Mouse (Mus musculus): ENCODE data around the gene Stac2. TPM values are rescaled to one million over a fixed set of nuclear protein-coding genes. Genes with fewer than 3 reads are reported as not detected.

Gene Stac2
- polyA plus RNA-seq, 1 experiment from 2014 or later, result 1.5 TPM

DNA sequence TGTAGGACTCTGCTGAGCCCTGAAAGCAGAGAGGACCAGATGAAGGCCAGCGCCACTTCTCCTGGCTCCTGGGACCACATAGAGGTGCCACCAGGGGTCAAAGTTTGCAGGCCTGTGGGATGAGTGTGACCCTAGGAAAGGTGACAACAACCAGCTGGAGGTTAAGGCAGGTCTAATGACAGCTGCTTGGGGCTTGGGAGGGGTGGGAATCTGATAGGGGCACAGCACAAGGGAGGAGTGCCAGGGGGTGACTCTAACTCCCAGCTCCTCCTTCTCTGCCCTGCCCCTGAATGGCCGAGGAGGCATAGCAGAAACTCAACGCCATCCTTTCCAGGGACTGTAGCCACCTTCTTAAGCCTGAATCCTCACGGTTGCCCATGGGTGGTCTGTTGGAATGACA lies 36.4 kb downstream of the Stac2 start:
- H3K27ac ChIP-seq, result no peak overlapping the region
- WGBS, result 78% methylated on average over 4 of the region's 4 CpGs
- H3K27me3 ChIP-seq (ENCODE audit: insufficient read depth, poor library complexity, severe bottlenecking), result peaks cover 32% of the 10 kb centered on the region
- no peak overlapping the region for H3K4me3 ChIP-seq
- peaks cover 49% of the 10 kb centered on the region for H3K36me3 ChIP-seq
- H3K9me3 ChIP-seq, result no peaks in the 10 kb centered on the region
- H3K4me1 ChIP-seq (replicated peaks), result peaks cover 47% of the 10 kb centered on the region
- DNase-seq (ENCODE audit: low spot score), result no peak

DNA sequence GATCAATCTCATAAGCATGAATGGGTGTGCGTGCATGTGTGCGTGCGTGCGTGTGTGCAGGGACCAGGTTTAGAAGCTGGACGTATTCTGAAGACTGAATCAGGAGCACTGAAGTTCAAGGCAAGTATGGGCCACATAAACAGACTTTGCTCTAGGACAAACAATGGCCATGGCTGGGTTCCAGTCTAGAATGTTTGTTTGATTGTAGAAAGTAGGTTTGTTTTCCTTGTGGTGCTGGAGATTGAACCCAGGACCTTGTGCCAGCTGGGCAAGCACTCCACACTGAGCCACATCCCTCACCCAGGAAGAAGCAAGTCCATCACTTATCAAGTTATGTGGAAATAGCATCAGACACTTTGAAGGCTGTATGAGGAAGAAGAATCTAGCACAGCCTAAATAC lies 37.1 kb downstream of the Stac2 start:
- 95% methylated on average over 5 of the region's 5 CpGs for WGBS
- no peak overlapping the region for H3K4me3 ChIP-seq
- peaks cover 56% of the 10 kb centered on the region for H3K36me3 ChIP-seq
- peaks cover 29% of the 10 kb centered on the region for H3K27me3 ChIP-seq (ENCODE audit: insufficient read depth, poor library complexity, severe bottlenecking)
- no peak for DNase-seq (ENCODE audit: low spot score)
- no peaks in the 10 kb centered on the region for H3K9me3 ChIP-seq
- no peak overlapping the region for H3K27ac ChIP-seq
- peaks cover 43% of the 10 kb centered on the region for H3K4me1 ChIP-seq (replicated peaks)

DNA sequence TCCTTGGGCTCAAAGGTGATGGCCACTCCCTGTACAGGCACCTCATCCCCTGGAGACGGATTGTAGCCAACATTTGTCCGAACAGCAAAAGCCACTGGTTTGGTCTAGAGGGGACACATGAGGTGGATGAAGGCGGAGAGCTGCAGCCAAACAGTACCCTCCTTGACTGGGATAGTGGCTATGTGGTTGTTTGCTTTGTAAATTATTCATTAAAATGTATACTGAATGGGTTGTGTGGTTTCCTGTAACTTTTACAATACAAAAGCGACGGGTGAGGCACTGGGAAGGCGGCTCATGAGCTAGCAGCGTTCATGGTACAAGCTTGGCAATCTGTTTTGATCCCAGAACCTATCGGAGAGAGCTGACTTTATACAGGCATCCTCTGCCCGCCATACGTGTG lies 40.4 kb downstream of the Stac2 start:
- WGBS, result 83% methylated on average over 10 of the region's 10 CpGs

DNA sequence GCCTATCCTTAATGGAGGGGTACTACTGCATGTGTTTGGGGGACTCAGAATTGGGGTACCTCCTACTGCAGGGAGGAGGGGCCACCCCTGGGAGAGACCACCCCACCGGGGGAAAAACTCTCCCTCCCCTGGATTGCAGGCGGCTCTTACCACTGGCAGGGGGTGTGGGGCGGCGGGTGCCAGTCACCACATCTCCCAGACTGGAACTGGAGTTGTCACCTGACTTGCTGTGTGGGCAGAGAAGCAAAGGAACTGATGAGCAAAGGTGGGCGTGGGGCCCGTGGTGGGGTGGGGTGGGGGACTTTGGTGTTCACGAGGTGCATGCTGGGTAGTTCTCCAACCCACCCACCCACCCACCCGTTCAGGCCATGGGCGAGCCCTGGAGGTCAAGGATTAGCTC lies 41.5 kb downstream of the Stac2 start:
- 71% methylated on average over 9 of the region's 9 CpGs for WGBS
- H3K9me3 ChIP-seq, result no peaks in the 10 kb centered on the region
- H3K36me3 ChIP-seq, result peaks cover 81% of the 10 kb centered on the region
- peaks cover 10% of the 10 kb centered on the region; the same call in 1 of the 2 replicates for H3K4me1 ChIP-seq (replicated peaks)
- H3K4me3 ChIP-seq, result no peak overlapping the region
- DNase-seq (ENCODE audit: low spot score), result no peak
- H3K27ac ChIP-seq, result no peak overlapping the region; the same call in 1 of the 2 replicates
- H3K27me3 ChIP-seq (ENCODE audit: insufficient read depth, poor library complexity, severe bottlenecking), result peaks cover 13% of the 10 kb centered on the region

More for the DNA sequence above, 40.4 kb downstream of the Stac2 start:
- Histone ChIP-seq H3K4me3 (no peak overlapping the region), H3K4me1 (replicated peaks) (peaks cover 10% of the 10 kb centered on the region; the same call in 1 of the 2 replicates), H3K27me3 (ENCODE audit: insufficient read depth, poor library complexity, severe bottlenecking) (peaks cover 13% of the 10 kb centered on the region), H3K9me3 (no peaks in the 10 kb centered on the region), H3K27ac (no peak overlapping the region), H3K36me3 (peaks cover 82% of the 10 kb centered on the region)
- no peak for DNase-seq (ENCODE audit: low spot score)

DNA sequence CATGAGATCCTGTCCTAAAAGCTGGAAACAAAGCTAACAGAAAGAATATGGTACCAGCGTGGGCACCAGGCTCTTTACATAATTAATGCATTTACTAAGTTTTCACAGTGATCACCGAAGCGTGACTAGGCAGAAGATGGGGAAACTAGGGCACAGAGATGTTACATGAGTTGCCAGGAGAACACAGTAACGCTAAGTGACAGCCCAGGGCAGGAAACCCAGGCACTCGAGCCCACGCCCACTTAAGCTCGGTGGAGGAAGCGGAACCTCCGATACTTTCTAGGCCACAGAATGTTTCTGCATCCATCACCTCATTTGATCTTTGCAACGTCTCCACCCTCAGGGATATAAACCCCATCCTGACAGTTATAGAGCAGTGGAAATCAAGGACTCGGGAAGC lies 45.2 kb downstream of the Stac2 start:
- peaks cover 79% of the 10 kb centered on the region for H3K36me3 ChIP-seq
- no peaks in the 10 kb centered on the region for H3K9me3 ChIP-seq
- WGBS, result 87% methylated on average over 11 of the region's 11 CpGs
- H3K4me3 ChIP-seq, result no peak overlapping the region
- DNase-seq (ENCODE audit: low spot score), result no peak
- H3K27me3 ChIP-seq (ENCODE audit: insufficient read depth, poor library complexity, severe bottlenecking), result peaks cover 34% of the 10 kb centered on the region
- H3K27ac ChIP-seq, result no peak overlapping the region
- peaks cover 17% of the 10 kb centered on the region for H3K4me1 ChIP-seq (replicated peaks)

DNA sequence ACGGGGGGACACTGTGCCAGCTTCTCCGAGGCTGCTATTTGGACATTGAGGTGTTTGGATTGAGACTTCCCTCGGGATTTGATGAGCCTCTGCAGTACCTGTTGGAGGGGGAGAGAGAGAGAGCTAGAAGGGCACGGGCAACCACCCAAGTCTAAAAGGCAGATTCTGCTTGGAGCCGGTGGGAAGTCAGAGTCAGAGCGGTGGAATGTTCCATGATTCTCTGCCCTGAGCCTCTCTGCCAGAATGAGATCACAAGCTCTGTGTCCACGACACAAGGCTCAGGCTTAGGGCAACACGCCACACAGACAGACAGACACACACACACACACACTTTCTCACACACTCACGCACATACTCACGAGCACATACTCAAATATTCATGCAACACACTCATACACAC lies 47.6 kb downstream of the Stac2 start:
- DNase-seq (ENCODE audit: low spot score), result no peak
- Histone ChIP-seq H3K9me3 (no peaks in the 10 kb centered on the region), H3K4me1 (replicated peaks) (peaks cover 29% of the 10 kb centered on the region), H3K27me3 (ENCODE audit: insufficient read depth, poor library complexity, severe bottlenecking) (peaks cover 45% of the 10 kb centered on the region), H3K4me3 (no peak overlapping the region), H3K36me3 (peaks cover 64% of the 10 kb centered on the region), H3K27ac (no peak overlapping the region)
- WGBS, result 84% methylated on average over 10 of the region's 10 CpGs

DNA sequence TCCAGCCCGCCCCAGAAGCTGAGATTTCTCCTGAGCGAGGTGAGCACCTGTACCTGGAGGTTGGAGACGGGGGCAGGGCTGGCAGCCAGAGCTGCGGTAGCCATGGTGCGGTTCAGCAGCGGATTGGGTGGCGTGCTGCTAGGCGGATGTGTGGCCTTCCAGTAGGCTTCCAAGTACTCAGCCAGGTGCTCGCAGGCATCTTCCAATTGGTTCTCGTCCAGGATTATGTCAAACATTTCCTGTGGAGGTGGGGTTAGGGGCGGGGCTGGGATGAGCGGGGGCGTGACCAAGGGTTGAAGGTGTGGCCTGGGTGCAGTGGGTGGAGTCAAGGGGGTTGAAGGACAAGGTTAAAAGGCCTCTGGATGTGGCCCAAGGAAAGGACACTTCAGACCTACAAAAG lies 48.2 kb downstream of the Stac2 start:
- Histone ChIP-seq H3K27ac (no peak overlapping the region), H3K4me1 (replicated peaks) (peaks cover 35% of the 10 kb centered on the region), H3K9me3 (no peaks in the 10 kb centered on the region), H3K27me3 (ENCODE audit: insufficient read depth, poor library complexity, severe bottlenecking) (peaks cover 51% of the 10 kb centered on the region), H3K36me3 (peaks cover 57% of the 10 kb centered on the region), H3K4me3 (peak overlapping the region; percentile 12; the same call in 1 of the 2 replicates)
- no peak for DNase-seq (ENCODE audit: low spot score)
- 43% methylated on average over 13 of the region's 13 CpGs for WGBS

DNA sequence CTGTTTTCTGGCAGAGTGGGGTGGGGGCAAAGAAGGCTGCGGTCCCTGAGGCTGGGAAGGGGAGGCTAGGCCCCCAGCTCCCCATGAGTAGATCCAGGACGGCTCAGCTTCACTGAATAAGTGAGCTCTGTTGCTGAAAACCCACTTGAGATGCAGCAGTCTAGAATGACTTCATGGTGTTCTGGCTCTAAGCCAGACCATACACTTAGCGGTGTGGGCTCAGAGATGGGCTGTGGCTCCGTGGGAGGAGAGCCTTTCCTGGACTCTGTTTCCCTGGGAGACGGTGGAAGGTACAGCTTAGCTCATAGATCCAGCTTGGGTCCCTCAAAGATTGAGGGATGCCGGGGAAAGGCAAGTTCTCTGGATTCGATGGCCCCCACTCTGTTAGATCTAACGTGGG lies 49.1 kb downstream of the Stac2 start:
- DNase-seq (ENCODE audit: low spot score), result no peak
- Histone ChIP-seq H3K9me3 (no peaks in the 10 kb centered on the region), H3K4me1 (replicated peaks) (peaks cover 42% of the 10 kb centered on the region), H3K27me3 (ENCODE audit: insufficient read depth, poor library complexity, severe bottlenecking) (peaks cover 52% of the 10 kb centered on the region), H3K36me3 (peaks cover 48% of the 10 kb centered on the region), H3K27ac (peak overlapping the region; percentile 25; the same call in 1 of the 2 replicates), H3K4me3 (no peak overlapping the region)
- WGBS, result 92% methylated on average over 8 of the region's 8 CpGs

DNA sequence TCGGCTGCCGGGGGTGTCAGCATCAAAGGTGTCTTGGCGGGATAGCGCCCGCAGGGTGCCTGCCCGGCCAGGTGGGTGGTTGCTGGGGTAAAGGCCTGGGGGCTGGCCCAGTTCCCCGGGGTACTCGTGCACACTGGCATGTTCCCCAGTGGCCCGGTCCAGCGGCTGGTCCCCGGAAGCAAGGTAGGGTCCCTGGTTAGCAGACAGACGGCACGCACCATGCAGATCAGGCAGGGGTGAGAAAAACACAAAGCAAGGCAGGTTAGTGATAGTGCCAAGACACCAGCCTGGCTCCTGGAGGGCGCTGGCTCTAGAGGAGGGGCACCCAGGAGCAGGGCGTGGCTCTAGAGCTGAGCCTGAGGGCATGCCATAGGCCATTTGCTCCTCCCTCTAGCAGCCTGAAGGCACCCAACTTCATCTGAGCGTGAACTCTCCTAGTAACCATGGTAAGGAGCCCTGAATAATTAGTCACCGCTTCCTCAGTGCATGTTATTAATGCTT lies 50.0 kb downstream of the Stac2 start:
- Histone ChIP-seq H3K4me3 (peak overlapping the region; percentile 40), H3K27me3 (ENCODE audit: insufficient read depth, poor library complexity, severe bottlenecking) (peaks cover 52% of the 10 kb centered on the region), H3K4me1 (replicated peaks) (peaks cover 42% of the 10 kb centered on the region), H3K27ac (0 out of 2 replicates have a peak overlapping the region, but pooled peaks have one; percentile 41), H3K36me3 (peaks cover 40% of the 10 kb centered on the region), H3K9me3 (no peaks in the 10 kb centered on the region)
- 37% methylated on average over 17 of the region's 17 CpGs for WGBS
- DNase-seq (ENCODE audit: low spot score), result no peak

DNA sequence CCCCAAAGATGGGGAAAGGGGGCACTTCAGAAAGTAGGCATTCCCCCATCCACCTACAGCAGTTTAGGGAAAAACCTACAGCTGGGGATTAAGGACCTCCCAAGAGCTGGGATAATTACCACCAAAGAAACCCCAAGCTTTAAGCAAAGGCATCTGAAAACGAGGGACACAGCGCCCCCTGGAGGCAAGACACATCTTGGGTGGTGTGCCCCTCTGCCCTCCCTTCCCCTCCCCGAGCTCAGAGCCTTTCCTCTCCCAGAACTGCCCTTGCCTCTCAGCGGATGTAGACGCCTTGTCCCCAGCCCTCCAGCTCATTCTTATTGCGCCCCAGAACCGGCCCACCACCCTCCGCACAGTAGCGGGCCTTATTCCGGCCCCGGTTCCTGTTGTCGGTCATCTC lies 50.6 kb downstream of the Stac2 start:
- peaks cover 56% of the 10 kb centered on the region for H3K27me3 ChIP-seq (ENCODE audit: insufficient read depth, poor library complexity, severe bottlenecking)
- no peaks in the 10 kb centered on the region for H3K9me3 ChIP-seq
- WGBS, result 9% methylated on average over 12 of the region's 12 CpGs
- H3K4me1 ChIP-seq (replicated peaks), result peaks cover 42% of the 10 kb centered on the region
- 0 out of 2 replicates have a peak overlapping the region, but pooled peaks have one; percentile 41 for H3K27ac ChIP-seq
- DNase-seq (ENCODE audit: low spot score), result peak; percentile 83
- peak overlapping the region; percentile 40 for H3K4me3 ChIP-seq
- H3K36me3 ChIP-seq, result peaks cover 36% of the 10 kb centered on the region

DNA sequence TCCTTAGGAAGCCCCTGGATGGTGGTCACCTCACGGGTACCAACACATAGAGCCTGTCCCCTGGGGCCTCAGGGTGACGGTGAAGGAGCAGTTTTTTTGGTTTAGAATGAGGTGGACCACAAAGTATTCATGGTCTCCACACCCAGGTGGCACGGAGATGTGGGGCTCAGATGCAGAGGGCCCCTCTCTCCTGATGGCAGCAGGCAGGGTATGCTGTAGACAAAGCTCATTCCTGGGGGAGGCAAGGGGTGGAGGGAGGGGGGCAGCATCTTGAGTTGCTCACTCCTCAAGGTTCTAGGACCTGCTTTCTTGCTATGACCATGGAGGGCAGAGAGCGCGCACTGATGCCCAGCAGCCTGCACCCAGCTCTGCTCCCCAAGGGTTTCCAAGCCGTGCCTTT lies 51.3 kb downstream of the Stac2 start:
- Histone ChIP-seq H3K9me3 (no peaks in the 10 kb centered on the region), H3K27ac (peak overlapping the region; percentile 25; the same call in 1 of the 2 replicates), H3K4me1 (replicated peaks) (peaks cover 42% of the 10 kb centered on the region), H3K27me3 (ENCODE audit: insufficient read depth, poor library complexity, severe bottlenecking) (peaks cover 58% of the 10 kb centered on the region), H3K36me3 (peaks cover 30% of the 10 kb centered on the region), H3K4me3 (0 out of 2 replicates have a peak overlapping the region, but pooled peaks have one; percentile 40)
- WGBS, result 61% methylated on average over 6 of the region's 6 CpGs
- DNase-seq (ENCODE audit: low spot score), result no peak

DNA sequence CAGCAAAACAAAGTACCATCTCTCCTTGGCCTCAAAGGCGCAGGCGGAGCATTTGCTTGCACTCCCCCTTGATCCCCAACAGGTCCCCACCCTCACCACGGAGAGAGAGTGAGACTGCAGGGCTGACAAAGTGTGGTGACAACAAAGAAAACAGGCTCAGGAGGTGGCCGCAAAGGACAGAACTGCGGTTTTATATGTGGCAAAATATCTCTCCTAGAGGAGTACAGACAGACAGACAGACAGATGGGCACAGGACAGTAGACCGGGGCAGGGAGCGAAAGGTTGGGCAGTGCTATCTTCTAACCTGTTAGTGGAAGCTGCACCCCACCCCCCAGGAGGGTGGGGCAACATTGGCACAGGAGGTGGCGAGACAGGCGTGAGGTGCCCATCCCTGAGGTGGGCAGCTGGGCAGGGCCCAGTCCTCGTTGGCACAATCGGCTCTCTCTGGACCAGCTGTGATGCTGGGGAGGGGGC lies 51.9 kb downstream of the Stac2 start:
- DNase-seq (ENCODE audit: low spot score), result no peak
- Histone ChIP-seq H3K9me3 (no peaks in the 10 kb centered on the region), H3K4me1 (replicated peaks) (peaks cover 42% of the 10 kb centered on the region), H3K36me3 (peaks cover 25% of the 10 kb centered on the region), H3K27ac (no peak overlapping the region), H3K27me3 (ENCODE audit: insufficient read depth, poor library complexity, severe bottlenecking) (peaks cover 61% of the 10 kb centered on the region), H3K4me3 (no peak overlapping the region)
- WGBS, result 36% methylated on average over 11 of the region's 11 CpGs

DNA sequence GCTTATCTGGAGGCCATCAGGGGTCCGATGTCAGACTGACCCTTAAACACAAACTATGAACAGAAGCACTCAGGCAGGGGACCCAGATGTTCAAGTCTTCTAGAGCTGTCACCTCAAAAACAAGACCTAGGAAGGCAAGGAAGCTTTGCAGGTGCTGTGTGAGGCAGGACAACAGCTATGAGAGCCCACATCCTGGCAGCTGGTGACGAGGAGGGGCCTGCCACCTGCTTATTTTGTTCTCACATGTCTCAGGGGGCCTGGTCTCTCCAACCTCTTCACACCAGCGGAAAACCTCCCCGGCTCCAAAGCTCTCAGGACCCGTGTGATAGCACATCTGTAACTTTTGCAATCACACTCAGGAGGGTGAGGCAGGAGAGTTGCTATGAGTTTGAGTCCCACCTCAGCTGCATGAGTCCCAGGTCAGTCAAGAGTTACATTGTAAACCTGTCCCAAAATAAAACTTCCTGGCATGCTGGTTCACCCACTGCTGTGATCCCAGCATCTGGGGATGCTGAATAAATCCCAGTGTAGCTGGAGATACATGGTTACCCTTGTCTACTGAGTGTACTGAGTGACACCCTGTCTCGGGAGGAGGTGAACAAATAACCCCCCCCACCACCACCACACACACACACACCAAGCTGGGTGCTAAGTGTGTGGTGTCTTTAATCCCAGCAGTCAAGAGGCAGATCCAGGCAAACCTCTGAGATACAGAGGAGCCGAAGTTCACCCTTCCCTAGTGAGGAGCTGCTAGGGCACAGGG lies 52.7 kb downstream of the Stac2 start:
- Histone ChIP-seq H3K4me3 (no peak overlapping the region), H3K9me3 (no peaks in the 10 kb centered on the region), H3K36me3 (peaks cover 17% of the 10 kb centered on the region), H3K27me3 (ENCODE audit: insufficient read depth, poor library complexity, severe bottlenecking) (peaks cover 65% of the 10 kb centered on the region), H3K27ac (no peak overlapping the region), H3K4me1 (replicated peaks) (peaks cover 48% of the 10 kb centered on the region)
- DNase-seq (ENCODE audit: low spot score), result no peak
- 48% methylated on average over 7 of the region's 7 CpGs for whole genome bisulfite sequencing
